Mouse (Mus musculus) brain, embryonic 14.5 days (tissue): ENCODE results near the gene Hdac8.

Source experiments
- CTCF ChIP-seq: fragments of 200-500 bp; IDR thresholded peaks from 2 replicates; pipeline ENCODE4 v1.5.1; 2012; ENCODE audit warnings: inconsistent platforms, mild to moderate bottlenecking, moderate library complexity, borderline replicate concordance; ENCODE audit not compliant: insufficient read depth, insufficient read length; ENCODE audit errors: extremely low read depth
- POLR2A ChIP-seq: fragments of 200-500 bp; IDR thresholded peaks from 2 replicates; pipeline ENCODE4 v1.6.1; 2012; ENCODE audit warnings: mild to moderate bottlenecking, inconsistent platforms, borderline replicate concordance; ENCODE audit not compliant: poor library complexity, insufficient read depth, insufficient read length, severe bottlenecking; ENCODE audit errors: extremely low read depth

GRCm38 (mm10) chrX:102305806-102306205 lies 199.4 kb downstream of the Hdac8 start:
- TF ChIP-seq CTCF (no peak), POLR2A (no peak)
